Mouse (Mus musculus): ENCODE data around the gene Smoc1. TPM values are rescaled to one million over a fixed set of nuclear protein-coding genes. Genes with fewer than 3 reads are reported as not detected.

Smoc1 gene
- total RNA-seq, 2 experiments from 2014 or later = 10.3 to 10.9 TPM

DNA sequence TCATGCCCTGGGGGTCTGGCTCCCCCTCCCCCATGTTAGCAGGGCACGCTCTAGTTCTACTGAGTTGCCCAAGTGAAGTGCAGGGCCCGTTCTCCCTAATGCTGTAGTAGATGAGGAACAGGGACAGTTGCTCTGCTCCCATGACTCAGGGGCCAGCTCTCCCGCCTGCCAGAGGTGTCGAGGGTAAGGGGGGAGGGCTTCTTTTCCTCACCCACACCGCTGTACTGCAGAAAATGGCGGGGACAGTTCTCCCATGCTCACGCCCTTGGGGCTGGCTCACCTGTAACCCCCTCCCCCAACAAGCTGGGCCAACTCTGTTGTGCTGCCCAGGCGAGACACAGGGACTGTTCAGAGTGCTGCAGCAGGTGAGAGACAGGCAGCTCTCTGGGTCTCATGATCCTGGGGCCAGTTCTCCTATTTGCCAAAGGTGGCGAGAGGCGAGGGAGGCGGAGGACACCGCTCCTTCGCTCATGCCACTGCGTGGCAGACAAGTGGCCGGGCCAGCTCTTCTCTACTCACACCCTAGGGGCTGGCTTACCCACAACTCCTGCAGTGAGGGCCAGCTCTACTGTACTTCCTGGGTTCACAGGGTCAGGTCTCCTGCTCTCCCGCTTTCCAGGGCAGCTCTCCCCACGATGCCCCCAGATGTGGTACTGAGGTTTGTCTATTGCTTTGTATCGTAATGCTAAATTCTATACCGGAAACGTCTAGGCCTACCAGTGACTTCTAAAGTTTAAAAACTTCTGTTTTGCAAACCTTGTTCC is 7.9 kb upstream of the Smoc1 start:
- intact Hi-C loops (cut with DNase I) = no loop called here
- DNase-seq (ENCODE audit: extremely low spot score in 1 of 2, low spot score in 2 of 2) = no peak

DNA sequence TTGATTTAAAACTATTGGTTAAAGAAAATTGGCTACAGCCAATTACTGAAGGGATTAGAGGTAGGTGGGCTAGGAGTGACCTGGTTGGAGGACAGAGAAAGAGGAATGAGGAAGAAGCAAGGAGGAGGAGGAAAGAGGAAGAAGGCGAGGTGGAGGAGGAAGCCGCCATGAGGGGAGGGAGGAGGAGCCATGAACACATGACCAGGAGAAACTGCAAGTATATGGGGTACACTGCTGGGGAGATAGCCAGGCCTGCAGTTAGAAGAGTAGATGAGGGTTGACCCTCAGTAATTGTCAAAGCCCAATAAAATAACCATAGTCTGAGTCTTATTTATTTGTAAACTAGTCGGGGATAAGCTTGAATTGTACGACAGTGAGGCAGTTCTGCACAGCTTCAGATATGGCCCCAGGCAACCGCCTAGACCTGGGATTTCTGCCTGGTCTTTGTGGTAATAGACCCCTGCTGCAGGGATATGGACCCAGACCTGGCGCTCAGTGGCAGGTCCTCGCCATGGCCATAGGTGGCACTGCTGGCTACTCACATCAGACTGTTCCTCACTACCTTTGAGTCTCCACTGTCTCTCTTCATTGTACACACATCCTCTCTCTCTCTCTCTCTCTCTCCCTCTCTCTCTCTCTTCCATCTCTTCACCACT is 7.2 kb upstream of the Smoc1 start:
- DNase-seq (ENCODE audit: extremely low spot score in 1 of 2, low spot score in 2 of 2) = no peak
- intact Hi-C loops (cut with DNase I) = no loop called here

DNA sequence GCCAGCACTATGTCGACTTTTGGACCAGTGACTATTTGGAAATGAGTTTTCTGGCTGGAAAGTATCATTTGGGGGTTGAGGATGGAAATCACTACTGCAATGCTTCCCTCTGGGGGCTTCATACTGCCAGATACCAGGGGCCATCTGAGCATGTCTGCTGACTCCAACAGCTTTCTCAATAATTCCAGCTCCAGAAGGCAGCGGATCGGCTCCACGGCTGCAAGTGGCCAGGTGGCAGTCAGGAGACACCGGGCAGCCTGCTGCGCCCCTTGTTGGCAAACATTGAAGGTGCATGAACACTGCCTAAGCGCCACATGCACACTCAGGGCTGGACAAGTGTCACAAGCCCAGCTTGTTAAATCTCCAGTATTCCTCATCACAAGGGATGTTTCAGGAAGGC is 2.2 kb upstream of the Smoc1 start:
- no peak for DNase-seq (ENCODE audit: extremely low spot score in 1 of 2, low spot score in 2 of 2)

DNA sequence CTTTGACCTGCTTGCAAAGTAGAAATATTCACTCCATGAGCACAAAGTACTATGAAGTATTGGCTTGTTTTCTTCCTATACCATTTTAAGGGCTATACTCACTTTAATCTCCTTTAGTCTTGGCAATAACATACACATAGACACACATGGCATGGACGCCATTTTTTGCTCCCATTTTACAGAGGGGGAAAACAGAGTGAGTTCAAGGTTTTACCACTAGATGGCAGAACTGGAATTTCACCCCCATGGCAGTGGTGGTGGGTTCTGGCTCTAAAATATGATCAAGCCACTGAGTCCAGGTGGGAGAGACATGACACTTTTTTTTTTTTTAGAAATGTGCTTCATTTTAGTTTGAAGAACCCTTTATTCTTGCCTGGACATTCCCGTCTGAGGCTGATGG is 1.6 kb upstream of the Smoc1 start:
- intact Hi-C loops (cut with DNase I) = no loop called here
- no peak for DNase-seq (ENCODE audit: extremely low spot score in 1 of 2, low spot score in 2 of 2)

More for the DNA sequence above, 2.2 kb upstream of the Smoc1 start:
- intact Hi-C loops (cut with DNase I) = no loop called here

DNA sequence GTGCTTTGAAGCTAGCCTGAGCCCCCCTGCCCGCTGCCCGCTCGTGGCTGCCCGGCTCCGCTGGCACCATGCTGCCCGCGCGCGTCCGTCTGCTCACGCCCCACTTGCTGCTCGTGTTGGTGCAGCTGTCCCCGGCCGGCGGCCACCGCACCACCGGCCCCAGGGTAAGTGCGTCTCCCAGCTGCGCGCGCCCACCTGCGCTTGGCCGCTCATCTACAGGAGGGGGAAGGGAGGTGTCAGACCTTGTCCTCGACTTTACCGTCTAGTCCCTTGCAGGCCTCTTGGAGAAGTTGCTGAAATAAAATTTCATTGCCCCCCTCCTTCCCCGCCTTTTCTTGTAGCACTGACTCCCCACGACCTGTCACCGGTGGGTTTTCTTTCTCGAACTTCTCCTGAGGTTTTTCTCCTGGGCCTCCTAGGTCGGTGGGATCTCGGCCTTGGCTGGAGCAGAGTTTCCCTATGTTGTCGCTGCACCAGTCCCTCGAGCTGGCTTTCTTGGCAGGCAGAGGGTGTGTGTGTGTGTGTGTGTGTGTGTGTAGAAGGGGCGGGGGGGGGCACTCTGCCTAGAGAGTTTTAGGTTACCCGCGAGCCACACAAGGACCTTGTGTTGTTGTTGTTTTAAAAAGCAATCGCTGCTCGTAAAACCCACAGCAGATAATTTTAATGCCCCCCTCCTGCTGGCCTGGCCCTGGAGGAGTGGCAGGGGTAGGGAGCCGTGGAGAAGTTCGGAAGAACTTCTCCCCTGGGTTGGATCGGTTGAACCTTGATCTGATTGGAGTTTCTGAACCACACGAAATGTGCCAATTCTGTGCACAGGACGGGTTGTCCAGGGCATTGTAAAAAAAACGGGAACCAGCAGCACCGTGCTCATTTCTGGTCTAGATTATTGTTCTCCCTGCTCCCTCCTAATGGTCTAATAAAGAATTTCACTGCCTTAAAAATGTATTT is 661 bp downstream of the Smoc1 start:
- peak in 1 of 2 experiments; percentile 49 for DNase-seq (ENCODE audit: extremely low spot score in 1 of 2, low spot score in 2 of 2)
- intact Hi-C loops (cut with DNase I) = no loop called here

DNA sequence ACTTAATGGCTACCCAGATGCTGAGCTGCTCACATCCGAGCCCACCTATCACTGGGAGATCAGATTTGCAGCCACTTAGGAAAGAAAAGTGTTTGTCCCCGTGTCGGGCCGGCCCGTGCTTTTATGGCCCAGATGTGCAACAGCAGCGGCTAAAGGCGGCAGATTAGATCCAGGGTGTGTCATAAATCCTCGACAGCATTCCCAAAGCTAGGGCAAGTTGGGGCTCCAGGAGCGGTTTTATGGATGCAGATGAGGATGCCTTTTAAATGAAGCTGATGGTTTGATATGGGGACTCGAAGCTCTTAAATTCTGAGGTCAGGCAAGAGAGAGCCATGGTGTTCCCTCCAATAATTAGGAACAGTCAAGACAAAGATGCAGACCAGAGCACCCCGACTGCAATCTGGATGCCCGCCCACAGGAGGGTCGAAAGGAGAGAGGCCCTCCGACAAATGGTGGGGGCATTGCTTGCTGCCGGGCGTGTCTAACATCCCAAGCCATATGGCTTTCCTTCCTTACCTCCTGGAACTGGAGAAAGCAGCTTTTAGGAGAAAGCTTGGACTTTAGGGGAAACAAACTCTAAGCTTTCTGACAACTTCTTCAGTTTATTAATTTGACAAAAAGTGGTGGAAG is 1.8 kb downstream of the Smoc1 start:
- no peak for DNase-seq (ENCODE audit: extremely low spot score in 1 of 2, low spot score in 2 of 2)
- intact Hi-C loops (cut with DNase I) = no loop called here

DNA sequence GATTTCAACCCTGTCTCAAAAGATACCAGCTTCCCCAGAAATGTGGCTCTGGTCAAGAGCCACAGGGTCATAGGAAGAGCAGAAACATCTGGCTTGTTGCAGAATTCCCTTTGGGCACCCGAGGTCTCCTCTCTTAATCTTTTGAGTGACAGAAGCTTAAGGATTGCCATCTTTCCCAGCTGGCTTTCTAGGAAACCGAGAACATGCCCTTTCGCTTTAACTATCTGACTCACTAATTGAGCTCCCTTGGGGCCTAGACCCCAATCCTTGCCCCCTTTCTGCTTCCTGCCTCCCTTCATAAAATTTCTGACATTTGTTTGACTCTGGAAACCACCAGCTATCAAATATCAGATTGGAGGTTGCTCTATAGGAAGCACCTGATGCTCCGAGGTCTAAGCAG is 3.1 kb downstream of the Smoc1 start:
- no peak for DNase-seq (ENCODE audit: extremely low spot score in 1 of 2, low spot score in 2 of 2)
- intact Hi-C loops (cut with DNase I) = no loop called here

DNA sequence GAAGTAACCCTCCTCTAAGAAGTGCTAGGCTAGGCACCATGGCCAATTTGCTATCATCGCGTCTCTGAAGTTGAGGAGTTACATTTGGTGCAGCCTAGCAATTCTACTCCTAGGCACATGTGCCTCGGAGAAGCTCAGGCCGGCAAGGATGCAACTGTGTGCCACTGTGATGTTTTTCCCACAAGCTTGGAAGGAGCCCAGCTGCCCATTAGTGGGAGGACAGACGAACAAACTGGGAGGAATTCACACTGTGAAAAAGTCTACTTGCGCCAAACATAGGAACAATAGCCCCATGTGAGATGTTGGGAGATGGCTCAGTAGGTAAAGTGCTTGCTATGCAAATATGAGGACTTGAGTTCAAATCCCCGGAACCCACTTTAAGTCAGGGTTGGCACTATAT is 5.0 kb downstream of the Smoc1 start:
- intact Hi-C loops (cut with DNase I) = no loop called here
- DNase-seq (ENCODE audit: extremely low spot score in 1 of 2, low spot score in 2 of 2) = no peak

DNA sequence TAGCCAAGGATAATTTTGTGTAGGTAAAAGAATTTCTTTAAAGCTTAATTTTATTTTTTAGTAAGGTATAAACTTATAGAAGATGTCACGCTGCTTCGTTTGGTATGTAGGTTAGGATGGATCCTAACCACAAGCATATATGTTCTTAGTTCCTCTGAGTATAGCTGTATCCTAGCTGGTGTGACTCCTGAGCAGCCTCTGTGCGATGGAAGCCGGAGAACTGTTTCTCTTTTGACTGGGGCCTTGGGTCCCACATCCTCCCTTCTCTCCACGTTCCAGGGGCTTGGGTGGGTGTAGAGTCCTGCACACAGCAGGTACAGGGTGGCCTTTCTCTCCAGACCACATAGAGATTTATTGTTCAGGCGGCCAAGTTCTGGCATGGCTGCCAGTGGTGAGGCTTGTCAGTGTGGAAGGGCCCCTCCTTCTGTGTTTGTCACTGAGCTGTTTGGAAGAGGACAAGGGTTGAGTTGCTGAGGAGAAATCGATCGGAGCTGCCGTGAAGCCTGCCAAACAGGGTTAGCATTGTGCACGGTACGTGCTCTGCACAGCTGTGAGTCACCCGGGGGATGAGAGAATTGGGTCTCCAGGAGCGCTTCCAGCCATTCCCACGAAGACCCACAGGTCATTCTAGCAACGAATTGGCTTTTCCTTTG is 6.9 kb downstream of the Smoc1 start:
- DNase-seq (ENCODE audit: extremely low spot score in 1 of 2, low spot score in 2 of 2) = peak; percentile 36 to 38
- intact Hi-C loops (cut with DNase I) = no loop called here

DNA sequence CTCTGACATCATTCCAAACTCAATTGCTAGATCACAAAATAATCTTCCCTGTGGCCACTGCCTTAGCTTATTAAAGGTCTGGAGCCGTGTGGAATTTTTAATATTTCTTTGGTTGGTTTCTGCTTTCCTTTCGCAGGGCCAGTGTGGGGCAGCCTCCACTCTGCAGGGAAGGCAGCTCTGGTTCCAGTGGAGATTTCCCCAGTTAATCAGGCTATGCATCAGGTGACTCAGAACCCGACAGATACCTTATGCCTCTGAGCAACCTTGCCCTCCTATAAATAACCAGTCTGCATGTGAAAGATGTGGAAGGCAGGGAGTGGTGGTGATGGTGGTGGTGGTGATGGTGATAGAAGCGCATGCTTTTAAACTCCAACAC is 7.4 kb downstream of the Smoc1 start:
- intact Hi-C loops (cut with DNase I) = no loop called here
- DNase-seq (ENCODE audit: extremely low spot score in 1 of 2, low spot score in 2 of 2) = no peak

DNA sequence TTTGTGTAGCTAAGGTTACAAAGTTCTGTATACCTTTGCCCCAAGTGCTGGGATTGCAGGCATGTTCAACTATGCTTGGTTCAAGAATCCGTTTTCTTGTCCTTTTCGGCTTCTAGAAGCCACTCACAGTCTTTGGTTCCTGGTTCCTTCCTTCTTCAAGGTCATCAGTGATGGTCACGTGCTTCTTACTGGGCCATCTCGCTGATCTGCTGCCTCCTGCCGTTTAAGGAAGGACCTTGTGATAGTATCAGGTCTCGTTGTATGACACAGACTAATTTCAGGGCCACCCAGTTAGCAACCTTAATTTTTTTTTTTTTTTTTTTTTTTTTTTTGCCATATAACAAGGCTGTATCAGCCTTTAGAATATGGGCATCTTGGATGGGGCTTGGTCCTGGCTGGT is 9.2 kb downstream of the Smoc1 start:
- intact Hi-C loops (cut with DNase I) = no loop called here

DNA sequence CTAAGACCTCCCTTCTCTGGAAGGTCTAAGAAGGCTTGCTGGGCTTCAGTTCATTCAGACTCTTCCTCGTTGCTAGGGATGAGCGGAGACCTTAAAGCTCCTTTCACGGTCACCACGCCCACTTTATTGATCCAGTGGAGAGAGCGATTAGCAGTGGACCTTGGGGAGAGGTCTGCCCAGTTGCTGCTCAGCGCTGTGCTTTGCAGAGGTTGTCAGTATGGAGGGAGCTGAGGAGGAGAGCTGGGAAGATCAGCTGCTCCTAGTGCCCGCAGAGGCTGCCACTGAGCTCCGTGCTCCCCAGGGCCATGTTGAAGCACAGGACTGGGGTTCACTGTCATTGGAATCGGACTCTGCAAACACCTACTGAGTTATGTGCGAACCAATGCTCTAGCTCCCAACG is 17.0 kb downstream of the Smoc1 start:
- DNase-seq (ENCODE audit: extremely low spot score in 1 of 2, low spot score in 2 of 2) = no peak
- intact Hi-C loops (cut with DNase I) = no loop called here

More for the DNA sequence above, 9.2 kb downstream of the Smoc1 start:
- DNase-seq (ENCODE audit: extremely low spot score in 1 of 2, low spot score in 2 of 2) = no peak

DNA sequence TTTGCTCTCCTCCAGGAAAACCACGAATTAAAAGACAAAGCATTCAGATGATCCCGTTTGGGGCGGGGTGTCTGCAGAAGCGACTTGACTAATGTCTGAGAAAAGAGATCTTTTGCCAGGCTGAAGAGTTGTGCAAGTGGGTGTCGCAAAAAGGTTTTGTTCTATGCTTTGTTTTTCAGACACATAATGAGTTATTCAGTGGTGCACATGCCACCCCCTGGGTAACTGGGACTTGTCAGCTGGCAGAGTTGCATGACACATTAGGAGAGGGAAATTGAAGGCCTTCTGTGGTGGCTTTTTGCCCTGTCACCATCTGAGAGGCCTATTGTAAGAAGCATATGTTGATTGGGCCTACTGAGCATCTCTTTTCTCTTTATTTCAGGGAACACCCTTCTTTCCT is 20.3 kb downstream of the Smoc1 start:
- DNase-seq (ENCODE audit: extremely low spot score in 1 of 2, low spot score in 2 of 2) = no peak

DNA sequence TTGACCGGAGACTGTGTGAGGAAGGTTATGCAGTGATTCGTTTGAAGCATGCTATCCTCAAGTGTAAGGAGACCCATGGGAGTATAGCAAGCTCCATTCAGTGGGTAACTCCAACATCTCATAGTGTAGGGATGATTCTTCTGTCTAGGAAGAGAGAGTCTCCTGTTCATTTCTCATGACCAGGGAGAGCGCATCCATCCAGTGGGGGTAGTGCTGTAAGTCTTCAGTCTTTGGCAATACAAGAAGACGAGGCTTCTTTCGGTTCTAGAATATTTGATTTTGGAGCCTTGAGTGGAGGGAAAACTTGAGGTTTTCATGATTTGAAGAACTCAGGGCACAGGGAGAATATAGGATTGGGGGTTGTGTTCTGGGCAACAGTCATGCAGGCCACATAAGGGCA is 23.1 kb downstream of the Smoc1 start:
- intact Hi-C loops (cut with DNase I) = no loop called here
- no peak for DNase-seq (ENCODE audit: extremely low spot score in 1 of 2, low spot score in 2 of 2)

More for the DNA sequence above, 20.3 kb downstream of the Smoc1 start:
- intact Hi-C loops (cut with DNase I) = no loop called here

DNA sequence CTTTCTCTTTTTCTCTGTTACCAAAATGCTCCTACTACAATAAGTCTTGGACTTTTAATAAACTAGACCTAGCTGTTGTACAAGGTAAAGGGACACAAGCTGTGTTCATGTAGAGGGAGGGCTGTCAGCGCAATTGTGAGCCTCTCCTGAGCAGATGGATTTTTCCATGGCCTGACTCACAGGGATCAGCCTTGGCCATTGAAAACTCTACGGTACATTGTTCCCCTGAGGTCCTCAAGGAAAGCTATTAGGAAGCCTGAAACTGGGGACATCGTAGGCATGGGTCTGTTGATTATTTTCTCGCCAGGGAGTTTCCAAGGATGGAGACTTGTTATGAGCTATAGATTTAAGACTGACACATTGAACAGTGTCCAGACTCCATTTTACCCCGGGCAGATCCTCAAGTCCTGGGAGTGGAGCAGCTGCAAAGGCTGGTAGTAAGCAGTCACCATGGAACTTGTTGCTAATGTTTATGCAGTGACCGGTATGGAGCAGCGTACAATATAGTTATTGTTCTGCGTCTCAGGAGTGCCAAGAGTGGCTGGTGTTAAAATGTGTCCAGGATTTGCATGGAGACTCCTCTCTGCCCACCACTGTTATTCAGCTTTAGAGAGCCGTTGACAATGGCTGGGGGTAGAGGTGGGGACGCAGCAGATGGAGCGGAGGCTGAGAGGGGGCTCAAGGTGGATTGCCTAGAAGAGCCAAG is 28.5 kb downstream of the Smoc1 start:
- DNase-seq (ENCODE audit: extremely low spot score in 1 of 2, low spot score in 2 of 2) = no peak
- intact Hi-C loops (cut with DNase I) = no loop called here

DNA sequence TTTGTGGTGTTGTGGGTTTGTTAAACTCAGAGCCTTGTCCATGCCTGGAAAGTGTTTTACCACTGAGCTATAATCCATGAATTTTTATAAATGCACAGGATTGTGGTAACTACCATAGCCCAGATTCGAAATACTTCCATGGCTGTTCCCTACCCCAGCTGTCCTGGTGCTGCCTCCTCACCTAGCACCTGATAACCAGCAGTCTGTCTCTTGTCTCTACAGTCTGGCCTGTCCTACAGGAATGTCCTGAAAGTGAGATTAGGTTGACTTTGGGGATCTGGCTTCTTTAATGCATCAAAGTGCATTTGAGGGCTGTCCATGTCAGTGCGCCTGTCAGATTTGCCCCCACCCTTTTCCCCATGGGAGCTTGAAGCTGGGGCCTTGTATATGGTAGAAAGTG is 29.2 kb downstream of the Smoc1 start:
- intact Hi-C loops (cut with DNase I) = no loop called here

DNA sequence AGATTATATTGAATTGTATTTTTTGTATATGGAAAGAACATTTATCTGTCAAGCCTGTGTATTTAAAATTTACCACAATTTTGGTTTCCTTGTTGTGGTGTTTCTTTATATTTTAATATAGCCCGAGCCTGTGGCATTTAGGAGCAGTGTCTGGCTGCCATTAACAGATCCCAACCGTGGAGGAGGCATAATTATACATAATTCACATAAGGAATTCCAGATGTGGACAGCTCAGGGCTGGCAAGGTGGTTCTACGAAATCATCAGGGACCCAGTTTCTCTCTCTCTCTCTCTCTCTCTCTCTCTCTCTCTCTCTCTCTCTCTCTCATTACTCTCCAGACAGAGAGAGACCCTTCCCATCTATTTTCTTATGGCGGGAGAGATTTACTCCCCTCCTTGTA is 31.0 kb downstream of the Smoc1 start:
- intact Hi-C loops (cut with DNase I) = no loop called here
- DNase-seq (ENCODE audit: extremely low spot score in 1 of 2, low spot score in 2 of 2) = no peak

More for the DNA sequence above, 29.2 kb downstream of the Smoc1 start:
- DNase-seq (ENCODE audit: extremely low spot score in 1 of 2, low spot score in 2 of 2) = no peak

DNA sequence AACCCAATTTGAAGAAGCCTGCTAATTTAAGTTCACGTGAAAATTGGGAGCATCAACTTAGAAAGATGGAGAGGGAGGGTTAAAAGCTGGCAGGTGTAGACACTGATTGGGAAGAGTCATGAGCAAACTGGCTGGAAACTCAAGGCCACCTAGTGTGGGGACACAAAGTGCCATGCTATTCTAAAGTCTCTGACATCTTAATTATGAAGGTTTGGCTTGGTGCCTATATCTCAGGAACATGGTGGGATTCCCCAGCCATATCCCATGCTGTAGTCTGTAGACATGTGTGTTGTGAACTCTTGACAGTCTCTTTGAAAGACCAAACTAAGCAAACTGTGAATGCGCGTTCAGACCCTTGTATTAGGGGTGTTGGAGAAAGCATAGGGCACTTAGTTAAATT is 32.0 kb downstream of the Smoc1 start:
- intact Hi-C loops (cut with DNase I) = no loop called here
- DNase-seq (ENCODE audit: extremely low spot score in 1 of 2, low spot score in 2 of 2) = no peak

Data from left cerebral cortex, postnatal 10 days (tissue).